Mouse (Mus musculus) cortical plate, adult 2 months (tissue): ENCODE results near the gene Zranb1.

Experiments
- CTCF ChIP-seq: fragments of 200-500 bp; IDR thresholded peaks from 2 replicates; pipeline ENCODE4 v1.5.1; 2011; ENCODE audit warnings: mild to moderate bottlenecking, control low read depth, low read length; ENCODE audit not compliant: insufficient read depth; ENCODE audit errors: extremely low read depth
- POLR2A ChIP-seq: fragments of 200-500 bp; IDR thresholded peaks from 2 replicates; pipeline ENCODE4 v1.6.1; 2011; ENCODE audit warnings: mild to moderate bottlenecking, low read length, control low read depth; ENCODE audit not compliant: insufficient read depth; ENCODE audit errors: extremely low read depth

GRCm38 (mm10) chr7:132900826-132901531, 30.0 kb upstream of the Zranb1 start:
- TF ChIP-seq POLR2A (no peak), CTCF (no peak)
